Mouse (Mus musculus) hindbrain, embryonic 16.5 days (tissue): ENCODE results near the gene Satb1. TPM values are rescaled to one million over a fixed set of nuclear protein-coding genes. Genes with fewer than 3 reads are reported as not detected.

Experiments
- ATAC-seq: fragments of 200-750 bp; cut with Nextera tagmentation; 2 replicates; pipeline ENCODE4 v1.8.0; 2017; ENCODE audit warnings: moderate TSS enrichment, moderate library complexity
- H3K27ac ChIP-seq: fragments of 300-500 bp; sonication (generic); 2 replicates; pipeline ENCODE4 v1.5.1; 2014; ENCODE audit warnings: low read depth, mild to moderate bottlenecking, control low read depth, low read length, moderate library complexity
- H3K27me3 ChIP-seq: fragments of 300-500 bp; sonication (generic); replicated peaks from 2 replicates; pipeline ENCODE4 v1.6.1; 2014; ENCODE audit warnings: low read length; ENCODE audit not compliant: control insufficient read depth, insufficient read depth
- H3K36me3 ChIP-seq: fragments of 300-500 bp; sonication (generic); 2 replicates; pipeline ENCODE4 v1.6.1; 2014; ENCODE audit warnings: mild to moderate bottlenecking, low read length, moderate library complexity, mixed read lengths; ENCODE audit not compliant: control insufficient read depth, insufficient read depth
- H3K4me1 ChIP-seq: fragments of 300-500 bp; sonication (generic); 2 replicates; pipeline ENCODE4 v1.6.1; 2014; ENCODE audit warnings: low read depth, low read length; ENCODE audit not compliant: control insufficient read depth, insufficient read depth
- H3K4me2 ChIP-seq: fragments of 300-500 bp; sonication (generic); 2 replicates; pipeline ENCODE4 v1.6.1; 2014; ENCODE audit warnings: mild to moderate bottlenecking, low read length, control low read depth, moderate library complexity
- H3K4me3 ChIP-seq: fragments of 300-500 bp; sonication (generic); 2 replicates; pipeline ENCODE4 v1.5.1; 2014; ENCODE audit warnings: mild to moderate bottlenecking, low read length, control low read depth, moderate library complexity
- H3K9ac ChIP-seq: fragments of 300-500 bp; sonication (generic); 2 replicates; pipeline ENCODE4 v1.6.1; 2014; ENCODE audit warnings: low read depth, mild to moderate bottlenecking, control low read depth, low read length, moderate library complexity
- H3K9me3 ChIP-seq: fragments of 300-500 bp; sonication (generic); 2 replicates; pipeline ENCODE4 v1.6.1; 2014; ENCODE audit warnings: mild to moderate bottlenecking, low read length, moderate library complexity; ENCODE audit not compliant: control insufficient read depth
- WGBS: fragments of 180-500 bp; shearing (Covaris S2); extraction: QIAGEN DNeasy Blood & Tissue Kit; methylation state at CpG from one replicate; pipeline ENCODE4 v1.1.7; 2014; 5-methylcytosine and 5-hydroxymethylcytosine counted together
- polyA plus RNA-seq: library from polyadenylated mRNA; unstranded; fragments of >200 nt; fragmentation: Nextera tagmentation; extraction: Ambion mirVana; gene quantifications from 2 replicates; pipeline ENCODE4 v1.2.1, GENCODE M21; 2015

The Satb1 gene
- polyA plus RNA-seq, 1 experiment from 2014 or later: 27.4 TPM

DNA sequence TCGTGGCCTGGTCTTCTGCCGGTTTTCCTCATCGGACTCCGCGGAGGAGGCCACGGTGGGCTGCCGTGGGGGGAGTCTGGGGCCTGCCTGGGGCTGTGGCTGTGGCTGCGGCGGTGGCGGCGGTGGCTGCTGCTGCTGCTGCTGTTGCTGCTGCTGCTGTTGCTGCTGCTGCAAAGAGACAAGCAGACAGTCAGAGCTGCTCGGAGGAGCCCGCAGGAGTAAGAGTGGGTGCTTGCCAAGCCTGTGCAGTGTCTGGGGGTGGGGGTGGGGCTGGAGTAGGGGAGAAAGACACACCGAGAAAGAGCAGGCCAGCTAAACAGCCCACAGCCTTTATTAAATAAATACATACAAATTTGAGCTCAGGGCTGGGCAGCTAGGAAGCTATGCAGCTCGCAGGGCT, 92.8 kb downstream of the Satb1 start:
- Histone ChIP-seq H3K36me3 (peaks cover 5% of the 10 kb centered on the region), H3K9ac (no peak overlapping the region), H3K27ac (no peak overlapping the region), H3K4me1 (no peaks in the 10 kb centered on the region), H3K4me2 (no peak overlapping the region), H3K27me3 (no peaks in the 10 kb centered on the region), H3K9me3 (no peaks in the 10 kb centered on the region), H3K4me3 (no peak overlapping the region)
- ATAC-seq: 0 out of 2 replicates have a peak, but pooled peaks have one; percentile 37
- 83% methylated on average over 15 of the region's 15 CpGs for WGBS

DNA sequence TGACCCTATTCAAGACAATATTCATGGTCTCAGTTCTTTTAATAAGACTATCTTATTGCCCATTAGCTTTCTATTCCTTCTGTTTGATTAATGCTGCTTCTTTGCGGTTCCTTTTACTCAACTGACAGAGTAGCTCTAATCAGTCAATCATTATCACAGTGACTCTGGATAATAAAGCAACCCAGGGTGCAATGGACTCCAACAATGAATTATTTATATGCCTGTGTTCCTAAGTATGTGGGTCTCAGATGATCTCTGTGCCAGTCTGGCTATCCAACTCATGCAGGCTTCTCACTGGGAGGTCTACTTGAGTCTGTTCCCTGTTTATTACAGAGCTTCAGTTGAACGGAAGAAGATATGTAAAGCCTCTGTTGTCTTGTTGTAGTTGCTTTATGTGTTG, 108.6 kb downstream of the Satb1 start:
- no peak overlapping the region for H3K9ac ChIP-seq
- no peaks in the 10 kb centered on the region for H3K36me3 ChIP-seq
- H3K27me3 ChIP-seq: no peaks in the 10 kb centered on the region
- H3K9me3 ChIP-seq: no peaks in the 10 kb centered on the region
- H3K27ac ChIP-seq: no peak overlapping the region
- H3K4me3 ChIP-seq: no peak overlapping the region
- no peaks in the 10 kb centered on the region for H3K4me1 ChIP-seq
- no peak for ATAC-seq
- 28% methylated on average over 2 of the region's 2 CpGs for WGBS
- H3K4me2 ChIP-seq: no peak overlapping the region

DNA sequence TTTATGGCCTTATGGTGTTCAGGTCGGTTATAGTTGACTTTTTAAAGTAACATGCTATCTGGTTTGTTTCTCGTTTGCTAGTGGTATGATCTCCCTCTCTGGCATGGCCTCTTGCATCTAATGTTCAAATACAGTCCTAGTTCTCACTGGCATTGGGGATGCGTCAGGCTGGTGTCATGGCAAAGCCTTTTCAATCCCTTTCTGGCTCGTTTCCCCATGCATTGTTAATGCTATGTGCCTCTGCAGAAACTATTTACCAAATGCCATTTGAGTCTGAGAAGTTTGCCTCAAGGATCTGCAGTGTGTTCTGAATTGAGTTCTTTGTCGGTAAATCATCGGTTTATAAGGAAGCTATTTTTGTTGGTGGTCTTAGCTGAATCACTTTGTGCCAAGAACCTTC, 137.4 kb downstream of the Satb1 start:
- WGBS: 60% methylated on average over 6 of the region's 6 CpGs
- ATAC-seq: peak; percentile 40; the same call in 1 of the 2 replicates
- Histone ChIP-seq H3K9ac (no peak overlapping the region), H3K27me3 (no peaks in the 10 kb centered on the region), H3K9me3 (no peaks in the 10 kb centered on the region), H3K4me1 (no peaks in the 10 kb centered on the region), H3K4me3 (no peak overlapping the region), H3K27ac (no peak overlapping the region), H3K36me3 (no peaks in the 10 kb centered on the region), H3K4me2 (no peak overlapping the region)

DNA sequence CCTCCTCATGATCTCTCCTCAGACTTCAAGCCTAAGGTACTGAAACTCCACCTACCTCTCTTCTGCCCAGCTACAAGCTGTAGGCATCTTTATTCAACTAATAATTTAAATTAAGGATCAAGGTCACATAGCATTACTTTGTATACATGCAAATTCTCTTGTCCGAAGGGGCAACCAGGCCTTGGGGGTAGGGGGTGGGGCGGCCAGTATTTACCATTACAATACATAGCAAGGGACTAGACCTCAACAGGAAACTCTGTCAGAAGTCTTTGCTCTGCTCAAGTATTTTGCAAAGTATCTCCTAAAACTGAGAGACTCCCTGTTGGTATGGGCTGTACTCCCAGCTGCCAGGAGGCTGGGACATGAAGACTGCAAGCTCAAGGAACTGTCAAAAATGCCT, 137.8 kb downstream of the Satb1 start:
- no peaks in the 10 kb centered on the region for H3K9me3 ChIP-seq

DNA sequence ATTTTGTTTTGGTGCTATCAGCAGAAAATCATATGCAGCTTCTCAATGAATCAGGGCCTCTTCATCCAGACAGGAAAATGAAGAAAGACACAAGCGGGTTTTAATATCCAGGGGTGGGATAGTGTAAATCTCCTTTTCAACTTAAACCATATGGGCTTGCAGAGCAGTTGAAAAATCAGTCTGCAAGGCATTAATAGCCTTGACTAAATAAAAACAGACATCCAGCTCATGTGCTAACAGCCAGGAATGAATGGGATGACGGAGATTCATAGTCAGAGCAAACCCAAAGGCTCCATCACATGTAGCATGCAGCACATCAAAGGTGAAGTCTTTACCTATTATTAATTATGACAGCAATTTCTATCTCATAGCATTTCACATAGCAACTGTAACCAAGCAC, 142.6 kb downstream of the Satb1 start:
- Histone ChIP-seq H3K36me3 (no peaks in the 10 kb centered on the region), H3K4me1 (no peaks in the 10 kb centered on the region), H3K9me3 (no peaks in the 10 kb centered on the region), H3K27me3 (no peaks in the 10 kb centered on the region), H3K27ac (no peak overlapping the region), H3K4me2 (no peak overlapping the region), H3K9ac (no peak overlapping the region), H3K4me3 (no peak overlapping the region)
- WGBS: 72% methylated on average over 2 of the region's 2 CpGs
- no peak for ATAC-seq

More for the DNA sequence above, 137.8 kb downstream of the Satb1 start:
- no peaks in the 10 kb centered on the region for H3K36me3 ChIP-seq
- H3K27ac ChIP-seq: no peak overlapping the region
- WGBS: 53% methylated on average over 2 of the region's 2 CpGs
- H3K27me3 ChIP-seq: no peaks in the 10 kb centered on the region
- no peak overlapping the region for H3K4me2 ChIP-seq
- H3K4me1 ChIP-seq: no peaks in the 10 kb centered on the region
- no peak overlapping the region for H3K9ac ChIP-seq
- H3K4me3 ChIP-seq: no peak overlapping the region
- no peak for ATAC-seq

DNA sequence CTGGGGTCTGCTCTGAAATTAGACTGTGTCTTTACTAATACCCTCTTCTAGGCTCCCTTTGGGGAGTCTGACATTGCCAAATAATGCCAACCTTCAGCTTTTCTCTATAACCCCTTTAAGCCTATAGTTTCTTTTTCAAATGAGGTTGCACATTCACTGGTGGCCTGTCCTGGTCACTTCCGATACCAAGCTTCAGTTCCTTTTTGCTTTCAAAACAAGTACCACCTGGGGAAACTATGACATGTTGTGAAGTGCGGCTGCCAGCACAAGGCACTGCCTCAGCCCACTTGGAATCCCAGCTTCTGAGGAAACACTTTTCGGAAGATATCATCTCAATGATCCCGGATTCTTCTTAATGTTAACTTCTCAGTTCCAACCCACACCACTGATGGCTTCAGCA, 145.9 kb downstream of the Satb1 start:
- Histone ChIP-seq H3K4me3 (no peak overlapping the region), H3K36me3 (no peaks in the 10 kb centered on the region), H3K27ac (no peak overlapping the region), H3K4me2 (no peak overlapping the region), H3K4me1 (no peaks in the 10 kb centered on the region), H3K9ac (no peak overlapping the region), H3K27me3 (no peaks in the 10 kb centered on the region), H3K9me3 (no peaks in the 10 kb centered on the region)
- WGBS: 96% methylated on average over 4 of the region's 4 CpGs
- no peak for ATAC-seq
